Mouse (Mus musculus) MEL (cell line): Measurements from ENCODE around the gene Gm28710. TPM values are rescaled to one million over a fixed set of nuclear protein-coding genes. Genes with fewer than 3 reads are reported as not detected.
A peak's percentile ranks its signal among the peaks of the same experiment; 100 is the strongest.

Experiments
- DNase-seq: peaks from one replicate; pipeline ENCODE4 v3.0.0; 2011; ENCODE audit warnings: low read depth, low spot score
- H3K27ac ChIP-seq: 2 replicates; pipeline ENCODE4 v1.5.1; 2012; ENCODE audit warnings: low read depth, mild to moderate bottlenecking, control low read depth, low read length, moderate library complexity; ENCODE audit not compliant: control insufficient read depth
- H3K27me3 ChIP-seq, 2 experiments: fragments of 150-350 bp in 1 of 2; sonication (generic) in 1 of 2; 2 replicates each; pipeline ENCODE4 v1.6.1; 2012; ENCODE audit warnings: low read length in 2 of 2, mild to moderate bottlenecking in 2 of 2, improper control_type of control experiment in 1 of 2, moderate library complexity in 1 of 2; ENCODE audit not compliant: insufficient read depth in 2 of 2, control insufficient read depth in 1 of 2
- H3K36me3 ChIP-seq, 2 experiments: 2 replicates each; pipeline ENCODE4 v1.6.1; 2012 to 2014; ENCODE audit warnings: low read length in 2 of 2, improper control_type of control experiment in 1 of 2, inconsistent platforms in 1 of 2, mild to moderate bottlenecking in 1 of 2; ENCODE audit not compliant: insufficient read depth in 2 of 2, control insufficient read depth in 1 of 2
- H3K4me1 ChIP-seq, 2 experiments: fragments of 150-350 bp in 1 of 2; sonication (generic) in 1 of 2; 2 replicates each; pipeline ENCODE4 v1.6.1; 2012; ENCODE audit warnings: low read length in 2 of 2, improper control_type of control experiment in 1 of 2, mild to moderate bottlenecking in 1 of 2; ENCODE audit not compliant: insufficient read depth in 2 of 2, control insufficient read depth in 1 of 2
- H3K4me3 ChIP-seq, 2 experiments: fragments of 150-350 bp in 1 of 2; sonication (generic) in 1 of 2; 2 replicates each; pipeline ENCODE4 v1.5.1; 2012; ENCODE audit warnings: low read depth in 2 of 2, low read length in 2 of 2, mild to moderate bottlenecking in 2 of 2, moderate library complexity in 2 of 2, control low read depth in 1 of 2, improper control_type of control experiment in 1 of 2; ENCODE audit not compliant: control insufficient read depth in 1 of 2, insufficient read depth in 1 of 2
- H3K79me2 ChIP-seq: 2 replicates; pipeline ENCODE4 v1.6.1; 2012; ENCODE audit warnings: mild to moderate bottlenecking, low read length, moderate library complexity; ENCODE audit not compliant: control insufficient read depth, poor library complexity, insufficient read depth
- H3K9ac ChIP-seq: 2 replicates; pipeline ENCODE4 v1.6.1; 2012; ENCODE audit warnings: low read depth, mild to moderate bottlenecking, control low read depth, low read length, moderate library complexity; ENCODE audit not compliant: control insufficient read depth, poor library complexity, severe bottlenecking
- H3K9me3 ChIP-seq: fragments of 150-350 bp; sonication (generic); replicated peaks from 2 replicates; pipeline ENCODE4 v1.6.1; 2012; ENCODE audit warnings: mild to moderate bottlenecking, low read length, improper control_type of control experiment, moderate library complexity; ENCODE audit not compliant: insufficient read depth
- BHLHE40 ChIP-seq: IDR thresholded peaks from 2 replicates; pipeline ENCODE4 v1.6.1; 2012; ENCODE audit warnings: low read depth, mild to moderate bottlenecking, inconsistent platforms, low read length, improper control_type of control experiment, borderline replicate concordance
- CTCF ChIP-seq, 3 experiments: IDR thresholded peaks in 2 of 3; conservative IDR thresholded peaks in 1 of 3; 2 replicates each; pipeline ENCODE4 v1.5.1; 2011 to 2012; ENCODE audit warnings: low read length in 3 of 3, low read depth in 2 of 3, mild to moderate bottlenecking in 2 of 3, improper control_type of control experiment in 1 of 3, inconsistent platforms in 1 of 3, mixed read lengths in 1 of 3, moderate library complexity in 1 of 3; ENCODE audit not compliant: control insufficient read depth in 1 of 3, insufficient read depth in 1 of 3, poor library complexity in 1 of 3, severe bottlenecking in 1 of 3
- E2F4 ChIP-seq: IDR thresholded peaks from 2 replicates; pipeline ENCODE4 v1.6.1; 2011; ENCODE audit warnings: low read depth, low read length, improper control_type of control experiment, borderline replicate concordance
- ELF1 ChIP-seq: IDR thresholded peaks from 2 replicates; pipeline ENCODE4 v1.6.1; 2014; ENCODE audit warnings: low read depth, mild to moderate bottlenecking, inconsistent platforms, low read length, improper control_type of control experiment, moderate library complexity
- GABPA ChIP-seq: IDR thresholded peaks from 2 replicates; pipeline ENCODE4 v1.6.1; 2012; ENCODE audit warnings: low read depth, mild to moderate bottlenecking, inconsistent platforms, low read length, improper control_type of control experiment, moderate library complexity
- GATA1 ChIP-seq: IDR thresholded peaks from 2 replicates; pipeline ENCODE4 v1.6.1; 2011; ENCODE audit warnings: low read depth, low read length, improper control_type of control experiment
- HCFC1 ChIP-seq: IDR thresholded peaks from 2 replicates; pipeline ENCODE4 v1.6.1; 2012; ENCODE audit warnings: low read depth, mild to moderate bottlenecking, inconsistent platforms, low read length, improper control_type of control experiment, moderate library complexity
- JUND ChIP-seq: IDR thresholded peaks from 2 replicates; pipeline ENCODE4 v1.6.1; 2011; ENCODE audit warnings: low read depth, mild to moderate bottlenecking, improper control_type of control experiment, low read length
- KAT2A ChIP-seq: conservative IDR thresholded peaks from 2 replicates; pipeline ENCODE4 v1.6.1; 2012; ENCODE audit warnings: low read depth, low read length, improper control_type of control experiment, inconsistent platforms
- MAX ChIP-seq: IDR thresholded peaks from 2 replicates; pipeline ENCODE4 v1.6.1; 2011; ENCODE audit warnings: low read length, improper control_type of control experiment
- MAZ ChIP-seq: IDR thresholded peaks from 2 replicates; pipeline ENCODE4 v1.6.1; 2012; ENCODE audit warnings: low read depth, mild to moderate bottlenecking, inconsistent platforms, low read length, improper control_type of control experiment
- MEF2A ChIP-seq: IDR thresholded peaks from 2 replicates; pipeline ENCODE4 v1.6.1; 2014; ENCODE audit warnings: low read depth, mild to moderate bottlenecking, inconsistent platforms, low read length, improper control_type of control experiment; ENCODE audit not compliant: poor library complexity, insufficient replicate concordance, severe bottlenecking; ENCODE audit errors: extremely low read depth
- MYB ChIP-seq: IDR thresholded peaks from 2 replicates; pipeline ENCODE4 v1.6.1; 2011; ENCODE audit warnings: mild to moderate bottlenecking, low read depth, low read length, improper control_type of control experiment
- MYC ChIP-seq: IDR thresholded peaks from 2 replicates; pipeline ENCODE4 v1.6.1; 2011; ENCODE audit warnings: low read depth, mild to moderate bottlenecking, low read length, improper control_type of control experiment, moderate library complexity
- NRF1 ChIP-seq: IDR thresholded peaks from 2 replicates; pipeline ENCODE4 v1.6.1; 2014; ENCODE audit warnings: low read depth, mild to moderate bottlenecking, inconsistent platforms, low read length, improper control_type of control experiment, moderate library complexity; ENCODE audit not compliant: poor library complexity, insufficient read depth, severe bottlenecking
- POLR2AphosphoS2 ChIP-seq: IDR thresholded peaks from 2 replicates; pipeline ENCODE4 v1.6.1; 2011; ENCODE audit warnings: low read length, improper control_type of control experiment
- POLR2AphosphoS5 ChIP-seq: IDR thresholded peaks from 2 replicates; pipeline ENCODE4 v1.6.1; 2012; ENCODE audit warnings: low read depth, borderline replicate concordance, mild to moderate bottlenecking, inconsistent platforms, low read length, moderate library complexity, mixed read lengths
- RAD21 ChIP-seq: IDR thresholded peaks from 2 replicates; pipeline ENCODE4 v1.6.1; 2011; ENCODE audit warnings: mild to moderate bottlenecking, low read depth, low read length, improper control_type of control experiment
- SIN3A ChIP-seq: IDR thresholded peaks from 2 replicates; pipeline ENCODE4 v1.6.1; 2012; ENCODE audit warnings: low read length, improper control_type of control experiment, inconsistent platforms
- SMC3 ChIP-seq: IDR thresholded peaks from 2 replicates; pipeline ENCODE4 v1.6.1; 2011; ENCODE audit warnings: low read depth, low read length, improper control_type of control experiment
- TAL1 ChIP-seq: IDR thresholded peaks from 2 replicates; pipeline ENCODE4 v1.6.1; 2012; ENCODE audit warnings: mild to moderate bottlenecking, inconsistent platforms, low read length, moderate library complexity, mixed read lengths
- TBP ChIP-seq: IDR thresholded peaks from 2 replicates; pipeline ENCODE4 v1.8.0; 2011; ENCODE audit warnings: low read depth, low read length, improper control_type of control experiment
- TCF12 ChIP-seq: IDR thresholded peaks from 2 replicates; pipeline ENCODE4 v1.6.1; 2014; ENCODE audit warnings: low read depth, mild to moderate bottlenecking, inconsistent platforms, low read length, improper control_type of control experiment, moderate library complexity
- USF1 ChIP-seq: IDR thresholded peaks from 2 replicates; pipeline ENCODE4 v1.6.1; 2014; ENCODE audit warnings: low read depth, mild to moderate bottlenecking, inconsistent platforms, low read length, improper control_type of control experiment, moderate library complexity
- ZC3H11A ChIP-seq: IDR thresholded peaks from 2 replicates; pipeline ENCODE4 v1.6.1; 2012; ENCODE audit warnings: low read depth, mild to moderate bottlenecking, inconsistent platforms, low read length, improper control_type of control experiment
- ZKSCAN1 ChIP-seq: IDR thresholded peaks from 2 replicates; pipeline ENCODE4 v1.6.1; 2012; ENCODE audit warnings: low read depth, mild to moderate bottlenecking, inconsistent platforms, low read length, improper control_type of control experiment, moderate library complexity
- ZMIZ1 ChIP-seq: IDR thresholded peaks from 2 replicates; pipeline ENCODE4 v1.6.1; 2012; ENCODE audit warnings: low read depth, mild to moderate bottlenecking, inconsistent platforms, low read length, improper control_type of control experiment, moderate library complexity
- ZNF384 ChIP-seq: IDR thresholded peaks from 2 replicates; pipeline ENCODE4 v1.6.1; 2012; ENCODE audit warnings: low read depth, mild to moderate bottlenecking, inconsistent platforms, low read length, improper control_type of control experiment
- polyA plus RNA-seq, 2 experiments: library from polyadenylated mRNA; stranded (reverse) in 1 of 2; unstranded in 1 of 2; fragments of >175 nt in 1 of 2; fragments of >200 nt in 1 of 2; gene quantifications; 2 replicates each; pipeline versions ENCODE4 v1.2.1 to v1.2.4; 2012; ENCODE audit warnings: low replicate concordance in 2 of 2, low read depth in 1 of 2; ENCODE audit not compliant: insufficient read length in 2 of 2, insufficient read depth in 1 of 2, missing spikeins in 1 of 2
- total RNA-seq: library from RNA; depleted of rRNA; stranded (reverse); fragments of 300-350 nt; gene quantifications from 2 replicates; pipeline ENCODE4 v1.2.3, GENCODE M21; 2012

Gene Gm28710
- total and polyA plus RNA-seq, 3 experiments: not detected

DNA sequence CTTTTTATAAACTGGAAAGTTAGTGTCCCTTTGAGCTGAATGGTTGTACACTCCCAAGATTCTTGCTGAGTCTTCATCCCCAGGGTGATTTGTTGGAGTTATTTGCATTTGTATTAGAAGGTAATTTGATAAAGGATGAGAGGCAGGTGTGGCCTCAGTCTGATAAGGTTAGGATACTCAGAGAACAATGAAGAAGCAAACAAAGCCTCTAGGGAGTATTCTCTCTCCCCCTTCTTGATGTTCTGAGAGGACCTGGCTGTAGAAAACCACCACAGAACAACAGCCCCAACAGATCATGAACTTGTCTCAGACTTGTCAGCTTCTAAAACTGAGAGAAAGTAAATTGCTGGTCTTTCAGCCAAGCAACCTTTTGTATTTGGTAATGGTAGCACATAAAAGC is 47.4 kb downstream of the Gm28710 start:
- TF ChIP-seq E2F4 (no peak), POLR2AphosphoS2 (no peak), JUND (no peak), KAT2A (no peak), GATA1 (no peak), ZNF384 (no peak), ELF1 (no peak), MEF2A (no peak), TAL1 (no peak), TCF12 (no peak)
- no peak overlapping the region for H3K4me3 ChIP-seq
- no peaks in the 10 kb centered on the region for H3K9me3 ChIP-seq
- no peak overlapping the region for H3K9ac ChIP-seq
- H3K36me3 ChIP-seq: no peaks in the 10 kb centered on the region
- H3K79me2 ChIP-seq: no peaks in the 10 kb centered on the region
- no peak overlapping the region for H3K27ac ChIP-seq
- no peaks in the 10 kb centered on the region for H3K4me1 ChIP-seq
- H3K27me3 ChIP-seq: no peaks in the 10 kb centered on the region
- no peak for DNase-seq

GRCm38 (mm10) chr5:16869309-16869915 is 77.8 kb downstream of the Gm28710 start:
- H3K27ac ChIP-seq: no peak overlapping the region
- TF ChIP-seq ZC3H11A (peak; percentile 71), MYC (no peak), HCFC1 (no peak), TCF12 (no peak), JUND (no peak), CTCF (IDR thresholded peaks at IDR 0.05 in 2 of 3, conservative IDR thresholded peaks at IDR 0.05 in 1 of 3; ENCODE audit: control insufficient read depth in 1 of 3, insufficient read depth in 1 of 3, low read depth in 2 of 3, low read length in 3 of 3, poor library complexity in 1 of 3, severe bottlenecking in 1 of 3) (peak in 2 of 3 experiments; percentile 6 to 52; a peak in 2 of 6 replicates), USF1 (no peak), SMC3 (peak; percentile 54), GABPA (no peak), ZKSCAN1 (no peak), POLR2AphosphoS5 (no peak), SIN3A (no peak), ZMIZ1 (no peak), GATA1 (no peak), ELF1 (no peak), KAT2A (no peak), MAZ (no peak), NRF1 (no peak), RAD21 (peak; percentile 50), MAX (no peak), BHLHE40 (no peak), TAL1 (no peak), TBP (no peak), MYB (no peak)
- H3K4me3 ChIP-seq: no peak overlapping the region
- no peaks in the 10 kb centered on the region for H3K4me1 ChIP-seq
- no peak overlapping the region for H3K9ac ChIP-seq
- no peaks in the 10 kb centered on the region for H3K27me3 ChIP-seq
- no peaks in the 10 kb centered on the region for H3K36me3 ChIP-seq
- DNase-seq: peak; percentile 13
- H3K9me3 ChIP-seq: no peaks in the 10 kb centered on the region
- no peaks in the 10 kb centered on the region for H3K79me2 ChIP-seq
